9 mouse cellular contexts compared by ENCODE assay signal in the genomic region with DNA sequence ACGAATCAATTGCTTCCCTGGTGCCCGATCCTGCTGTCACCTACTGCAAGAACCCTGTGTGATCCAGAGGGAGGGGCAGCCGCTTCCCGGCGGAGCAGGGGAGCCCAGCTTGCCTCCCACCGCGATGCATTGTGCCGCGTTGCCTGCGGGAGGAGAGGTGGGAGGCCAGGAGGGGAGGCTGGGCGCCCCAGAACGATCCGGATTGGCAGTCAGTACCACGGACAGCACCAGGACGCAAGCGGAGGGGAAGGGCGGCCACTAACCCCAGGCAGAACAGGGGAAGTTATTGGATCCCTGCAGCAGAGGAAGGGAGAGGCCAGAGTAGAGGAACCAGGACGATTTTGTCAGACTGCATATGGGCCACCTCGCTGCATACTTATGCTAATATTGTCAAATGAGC. TPM values are rescaled to one million over a fixed set of nuclear protein-coding genes. Genes with fewer than 3 reads are reported as not detected.
DNase-seq lines count a peak whose midpoint lies in the region; ATAC-seq and TF ChIP-seq lines count a peak whose summit lies in the region.
"Had no signal": no experiment of that assay in that cellular context is flagged by ENCODE, and none has a peak within 500 bp of the region (broad histone marks: within the 10 kb centered on the region; RNA-seq: fewer than 3 reads in every experiment).

No protein-coding gene starts in this region.

- H3K9me3 ChIP-seq in kidney, postnatal 0 days (replicated peaks; ENCODE audit: low read length) = no peaks in the 10 kb centered on the region
- no peaks in the 10 kb centered on the region for H3K9me3 ChIP-seq in forebrain, embryonic 13.5 days (replicated peaks)
- no peaks in the 10 kb centered on the region for H3K9me3 ChIP-seq in liver, embryonic 13.5 days (replicated peaks)
- H3K9me3 ChIP-seq in neural tube, embryonic 11.5 days (ENCODE audit: control insufficient read depth, low read length) = no peaks in the 10 kb centered on the region
- H3K9me3 ChIP-seq: megakaryocyte, embryonic 14.5 days had no signal

- no peaks in the 10 kb centered on the region for H3K27me3 ChIP-seq in kidney, postnatal 0 days (ENCODE audit: insufficient read depth, low read length)
- no peaks in the 10 kb centered on the region for H3K27me3 ChIP-seq in kidney, adult 2 months (replicated peaks; ENCODE audit: control insufficient read depth, insufficient read depth, low read length)
- peaks cover 30% of the 10 kb centered on the region for H3K27me3 ChIP-seq in forebrain, embryonic 13.5 days
- peaks cover 13% of the 10 kb centered on the region for H3K27me3 ChIP-seq in liver, embryonic 13.5 days
- H3K27me3 ChIP-seq in neural tube, embryonic 11.5 days (ENCODE audit: control insufficient read depth, insufficient read depth, low read length) = 0 out of 2 replicates have a peak, but pooled peaks cover 5% of the 10 kb centered on the region

- no peaks in the 10 kb centered on the region for H3K36me3 ChIP-seq in kidney, postnatal 0 days (ENCODE audit: insufficient read depth, low read length)
- H3K36me3 ChIP-seq in kidney, adult 2 months (ENCODE audit: control insufficient read depth, insufficient read depth, low read length) = no peaks in the 10 kb centered on the region
- no peaks in the 10 kb centered on the region for H3K36me3 ChIP-seq in forebrain, embryonic 13.5 days (ENCODE audit: poor library complexity, severe bottlenecking)
- no peaks in the 10 kb centered on the region for H3K36me3 ChIP-seq in liver, embryonic 13.5 days
- no peaks in the 10 kb centered on the region for H3K36me3 ChIP-seq in neural tube, embryonic 11.5 days (ENCODE audit: control insufficient read depth, insufficient read depth, low read length)

- no peak for TF ChIP-seq POLR2A in kidney, adult 2 months (IDR thresholded peaks at IDR 0.05; ENCODE audit: low read depth, low read length)

- H3K4me2 ChIP-seq in kidney, postnatal 0 days (ENCODE audit: low read length) = no peak overlapping the region
- H3K4me2 ChIP-seq in forebrain, embryonic 13.5 days = peak overlapping the region; percentile 58
- H3K4me2 ChIP-seq in liver, embryonic 13.5 days = no peak overlapping the region
- H3K4me2 ChIP-seq in neural tube, embryonic 11.5 days (ENCODE audit: low read depth) = peak overlapping the region; percentile 38

- 1% methylated on average over 19 of the region's 19 CpGs for WGBS in kidney, postnatal 0 days
- WGBS in kidney, adult 2 months = under 1% methylated on average over 19 of the region's 19 CpGs
- WGBS in forebrain, embryonic 13.5 days = under 1% methylated on average over 19 of the region's 19 CpGs
- 2% methylated on average over 19 of the region's 19 CpGs for WGBS in liver, embryonic 13.5 days (ENCODE audit: insufficient replicate concordance)
- WGBS in neural tube, embryonic 11.5 days = 0% methylated on average over 19 of the region's 19 CpGs

- H3K9ac ChIP-seq in kidney, postnatal 0 days (ENCODE audit: low read depth, low read length) = no peak overlapping the region
- peak overlapping the region; percentile 50 for H3K9ac ChIP-seq in forebrain, embryonic 13.5 days
- H3K9ac ChIP-seq in liver, embryonic 13.5 days = no peak overlapping the region
- peak overlapping the region; percentile 7 for H3K9ac ChIP-seq in neural tube, embryonic 11.5 days (ENCODE audit: low read length)

- H3K4me1 ChIP-seq in kidney, postnatal 0 days (replicated peaks; ENCODE audit: insufficient read depth, low read length) = no peaks in the 10 kb centered on the region
- no peaks in the 10 kb centered on the region for H3K4me1 ChIP-seq in kidney, adult 2 months (ENCODE audit: control insufficient read depth, insufficient read depth, low read length)
- H3K4me1 ChIP-seq in forebrain, embryonic 13.5 days = peaks cover 44% of the 10 kb centered on the region
- H3K4me1 ChIP-seq in liver, embryonic 13.5 days (replicated peaks) = no peaks in the 10 kb centered on the region
- H3K4me1 ChIP-seq in neural tube, embryonic 11.5 days (ENCODE audit: control insufficient read depth, insufficient read depth, low read length) = no peaks in the 10 kb centered on the region

- DNase-seq in kidney, postnatal 0 days (ENCODE audit: low spot score) = peak; percentile 84
- DNase-seq in kidney, adult 2 months = no peak
- DNase-seq in hindlimb bud, embryonic 11.5 days (ENCODE audit: extremely low spot score, low read depth, low spot score) = peak; percentile 37
- DNase-seq in liver, embryonic 13.5 days = peak; percentile 4
- peak; percentile 72 for DNase-seq in neural tube, embryonic 11.5 days (ENCODE audit: low spot score)
- peak; percentile 71 for DNase-seq in thymus, postnatal 4 days

- H3K27ac ChIP-seq in kidney, postnatal 0 days = no peak overlapping the region
- H3K27ac ChIP-seq in kidney, adult 2 months (ENCODE audit: insufficient read depth, low read depth, low read length) = no peak overlapping the region
- H3K27ac ChIP-seq in forebrain, embryonic 13.5 days = peak overlapping the region; percentile 68
- H3K27ac ChIP-seq in liver, embryonic 13.5 days = no peak overlapping the region
- no peak overlapping the region for H3K27ac ChIP-seq in neural tube, embryonic 11.5 days (ENCODE audit: low read depth, low read length)

- no peak overlapping the region for H3K4me3 ChIP-seq in kidney, postnatal 0 days (replicated peaks; ENCODE audit: low read depth, low read length)
- no peak overlapping the region for H3K4me3 ChIP-seq in kidney, adult 2 months (ENCODE audit: insufficient read depth, low read depth, low read length)
- H3K4me3 ChIP-seq in forebrain, embryonic 13.5 days = peak overlapping the region; percentile 33
- H3K4me3 ChIP-seq in liver, embryonic 13.5 days (replicated peaks) = no peak overlapping the region
- peak overlapping the region; percentile 23; the same call in 1 of the 2 replicates for H3K4me3 ChIP-seq in neural tube, embryonic 11.5 days (ENCODE audit: low read depth, low read length)
- H3K4me3 ChIP-seq: megakaryocyte, embryonic 14.5 days had no signal

- no peak for TF ChIP-seq CTCF in kidney, postnatal 0 days (IDR thresholded peaks at IDR 0.05; ENCODE audit: low read depth)
- TF ChIP-seq CTCF in kidney, adult 2 months (conservative IDR thresholded peaks at IDR 0.05; ENCODE audit: insufficient read depth, insufficient read length, low read depth, low read length) = no peak

- ATAC-seq in kidney, postnatal 0 days (replicated peaks; ENCODE audit: low FRiP score, low read depth) = no peak
- peak; percentile 58; the same call in 1 of the 2 replicates for ATAC-seq in cerebellum, adult (ENCODE audit: insufficient number of reproducible peaks, low FRiP score, low TSS enrichment)
- peak; percentile 44; the same call in 1 of the 2 replicates for ATAC-seq in forebrain, embryonic 13.5 days
- ATAC-seq in liver, embryonic 13.5 days (ENCODE audit: low read depth) = no peak
- ATAC-seq in neural tube, embryonic 11.5 days (ENCODE audit: insufficient read depth, low FRiP score, low TSS enrichment) = no peak

RNA-seq across cellular contexts. Expression of a gene that starts 0.5 kb away (rescaled TPM):
- 0.22 and 0.28 TPM in 2 replicates for polyA plus RNA-seq in kidney, postnatal 0 days (2015; fragmentation: Nextera tagmentation; extraction: Ambion mirVana)
- 0.80 and 0.83 TPM in 2 replicates for polyA plus RNA-seq in kidney, adult 2 months (2012; rRNA removed)
- 7.7 and 8.9 TPM in 2 replicates for polyA plus RNA-seq in forebrain, embryonic 13.5 days (2015; fragmentation: Nextera tagmentation; extraction: Ambion mirVana)
- 0.10 TPM in 1 of 2 replicates, not detected in the other for polyA plus RNA-seq in liver, embryonic 13.5 days (2015; fragmentation: Nextera tagmentation; extraction: Ambion mirVana)
- 0.99 and 1.5 TPM in 2 replicates for polyA plus RNA-seq in neural tube, embryonic 11.5 days (2014; fragmentation: Nextera tagmentation; extraction: Ambion mirVana)

Comparison
In these comparisons a context has a peak if more than half of its experiments do, and no peak if none do; other contexts are left out.
1. ATAC-seq: peak in cerebellum, adult (single experiment) and forebrain, embryonic 13.5 days (single experiment); none in kidney, postnatal 0 days (single experiment), liver, embryonic 13.5 days (single experiment) and neural tube, embryonic 11.5 days (single experiment).
2. H3K4me2 ChIP-seq: peak in forebrain, embryonic 13.5 days (single experiment) and neural tube, embryonic 11.5 days (single experiment); none in kidney, postnatal 0 days (single experiment) and liver, embryonic 13.5 days (single experiment).
3. H3K4me3 ChIP-seq: peak in forebrain, embryonic 13.5 days (single experiment) and neural tube, embryonic 11.5 days (single experiment); none in kidney, postnatal 0 days (single experiment), kidney, adult 2 months (single experiment) and liver, embryonic 13.5 days (single experiment).
4. H3K9ac ChIP-seq: peak in forebrain, embryonic 13.5 days (single experiment) and neural tube, embryonic 11.5 days (single experiment); none in kidney, postnatal 0 days (single experiment) and liver, embryonic 13.5 days (single experiment).